Mouse (Mus musculus): ENCODE results near the gene Lrrc8c. TPM values are rescaled to one million over a fixed set of nuclear protein-coding genes. Genes with fewer than 3 reads are reported as not detected.

Gene Lrrc8c
- polyA plus RNA-seq, 1 experiment from 2014 or later = 15.5 TPM

- Histone ChIP-seq H3K4me3 (replicated peaks) (no peak overlapping the region), H3K4me1 (replicated peaks) (0 out of 2 replicates have a peak, but pooled peaks cover 2% of the 10 kb centered on the region), H3K27me3 (no peaks in the 10 kb centered on the region), H3K9me3 (replicated peaks) (no peaks in the 10 kb centered on the region), H3K27ac (replicated peaks) (no peak overlapping the region), H3K36me3 (replicated peaks) (no peaks in the 10 kb centered on the region), H3K9ac (no peak overlapping the region), H3K4me2 (no peak overlapping the region)
- no peak for ATAC-seq (ENCODE audit: insufficient read depth)
Measured at GRCm38 (mm10) chr5:105618510-105618909, 99.3 kb downstream of the Lrrc8c start.

GRCm38 (mm10) chr5:105619666-105620065 is 100.5 kb downstream of the Lrrc8c start:
- no peaks in the 10 kb centered on the region for H3K9me3 ChIP-seq (replicated peaks)
- H3K9ac ChIP-seq = no peak overlapping the region
- ATAC-seq (ENCODE audit: insufficient read depth) = no peak
- no peak overlapping the region for H3K27ac ChIP-seq (replicated peaks)
- no peaks in the 10 kb centered on the region for H3K27me3 ChIP-seq
- no peaks in the 10 kb centered on the region for H3K36me3 ChIP-seq (replicated peaks)
- H3K4me2 ChIP-seq = no peak overlapping the region
- H3K4me1 ChIP-seq (replicated peaks) = no peaks in the 10 kb centered on the region
- H3K4me3 ChIP-seq (replicated peaks) = no peak overlapping the region
- WGBS (ENCODE audit: insufficient replicate concordance) = 64% methylated on average over 2 of the region's 2 CpGs

GRCm38 (mm10) chr5:105620505-105621116 is 101.4 kb downstream of the Lrrc8c start:
- Histone ChIP-seq H3K9ac (no peak overlapping the region), H3K27ac (replicated peaks) (no peak overlapping the region), H3K36me3 (replicated peaks) (no peaks in the 10 kb centered on the region), H3K4me3 (replicated peaks) (no peak overlapping the region), H3K4me2 (no peak overlapping the region), H3K9me3 (replicated peaks) (no peaks in the 10 kb centered on the region), H3K4me1 (replicated peaks) (no peaks in the 10 kb centered on the region), H3K27me3 (no peaks in the 10 kb centered on the region)
- WGBS (ENCODE audit: insufficient replicate concordance) = 43% methylated on average over 6 of the region's 6 CpGs
- ATAC-seq (ENCODE audit: insufficient read depth) = no peak

- 35% methylated on average over 4 of the region's 4 CpGs for WGBS (ENCODE audit: insufficient replicate concordance)
- no peak for ATAC-seq (ENCODE audit: insufficient read depth)
- Histone ChIP-seq H3K27ac (replicated peaks) (no peak overlapping the region), H3K4me3 (replicated peaks) (no peak overlapping the region), H3K9me3 (replicated peaks) (no peaks in the 10 kb centered on the region), H3K27me3 (peaks cover 4% of the 10 kb centered on the region; the same call in 1 of the 2 replicates), H3K4me1 (replicated peaks) (no peaks in the 10 kb centered on the region), H3K4me2 (no peak overlapping the region), H3K36me3 (replicated peaks) (no peaks in the 10 kb centered on the region), H3K9ac (no peak overlapping the region)
Measured at GRCm38 (mm10) chr5:105623074-105623713, 104.0 kb downstream of the Lrrc8c start.

- WGBS (ENCODE audit: insufficient replicate concordance) = 75% methylated on average over 3 of the region's 3 CpGs
Measured at GRCm38 (mm10) chr5:105624257-105624656, 105.1 kb downstream of the Lrrc8c start.

GRCm38 (mm10) chr5:105625504-105626150 is 106.4 kb downstream of the Lrrc8c start:
- ATAC-seq (ENCODE audit: insufficient read depth) = peak; percentile 33; the same call in 1 of the 2 replicates

More at GRCm38 (mm10) chr5:105624257-105624656, 105.1 kb downstream of the Lrrc8c start:
- ATAC-seq (ENCODE audit: insufficient read depth) = no peak
- H3K9me3 ChIP-seq (replicated peaks) = no peaks in the 10 kb centered on the region
- no peak overlapping the region for H3K4me2 ChIP-seq
- H3K36me3 ChIP-seq (replicated peaks) = no peaks in the 10 kb centered on the region
- no peak overlapping the region for H3K4me3 ChIP-seq (replicated peaks)
- no peaks in the 10 kb centered on the region for H3K4me1 ChIP-seq (replicated peaks)
- H3K27me3 ChIP-seq = peaks cover 4% of the 10 kb centered on the region; the same call in 1 of the 2 replicates
- no peak overlapping the region for H3K9ac ChIP-seq
- no peak overlapping the region for H3K27ac ChIP-seq (replicated peaks)

GRCm38 (mm10) chr5:105626355-105626754 is 107.2 kb downstream of the Lrrc8c start:
- Histone ChIP-seq H3K27ac (replicated peaks) (0 out of 2 replicates have a peak overlapping the region, but pooled peaks have one; percentile 38), H3K9me3 (replicated peaks) (no peaks in the 10 kb centered on the region), H3K36me3 (replicated peaks) (no peaks in the 10 kb centered on the region), H3K4me2 (no peak overlapping the region), H3K4me3 (replicated peaks) (no peak overlapping the region), H3K9ac (no peak overlapping the region), H3K4me1 (replicated peaks) (no peaks in the 10 kb centered on the region), H3K27me3 (peaks cover 4% of the 10 kb centered on the region; the same call in 1 of the 2 replicates)
- ATAC-seq (ENCODE audit: insufficient read depth) = 0 out of 2 replicates have a peak, but pooled peaks have one; percentile 4
- 30% methylated on average over 3 of the region's 3 CpGs for WGBS (ENCODE audit: insufficient replicate concordance)

More at GRCm38 (mm10) chr5:105625504-105626150, 106.4 kb downstream of the Lrrc8c start:
- H3K9ac ChIP-seq = no peak overlapping the region
- no peaks in the 10 kb centered on the region for H3K36me3 ChIP-seq (replicated peaks)
- no peak overlapping the region for H3K4me3 ChIP-seq (replicated peaks)
- no peaks in the 10 kb centered on the region for H3K9me3 ChIP-seq (replicated peaks)
- 42% methylated on average over 8 of the region's 8 CpGs for WGBS (ENCODE audit: insufficient replicate concordance)
- H3K4me1 ChIP-seq (replicated peaks) = no peaks in the 10 kb centered on the region
- peaks cover 4% of the 10 kb centered on the region; the same call in 1 of the 2 replicates for H3K27me3 ChIP-seq
- no peak overlapping the region for H3K4me2 ChIP-seq
- no peak overlapping the region for H3K27ac ChIP-seq (replicated peaks)

GRCm38 (mm10) chr5:105627093-105627492 is 107.9 kb downstream of the Lrrc8c start:
- 54% methylated on average over 5 of the region's 5 CpGs for WGBS (ENCODE audit: insufficient replicate concordance)
- no peaks in the 10 kb centered on the region for H3K36me3 ChIP-seq (replicated peaks)
- H3K4me2 ChIP-seq = no peak overlapping the region
- H3K4me1 ChIP-seq (replicated peaks) = no peaks in the 10 kb centered on the region
- no peak overlapping the region for H3K4me3 ChIP-seq (replicated peaks)
- ATAC-seq (ENCODE audit: insufficient read depth) = no peak
- peaks cover 4% of the 10 kb centered on the region for H3K27me3 ChIP-seq
- no peaks in the 10 kb centered on the region for H3K9me3 ChIP-seq (replicated peaks)
- H3K27ac ChIP-seq (replicated peaks) = no peak overlapping the region
- H3K9ac ChIP-seq = no peak overlapping the region

- Histone ChIP-seq H3K36me3 (replicated peaks) (no peaks in the 10 kb centered on the region), H3K4me1 (replicated peaks) (no peaks in the 10 kb centered on the region), H3K4me2 (no peak overlapping the region), H3K27ac (replicated peaks) (no peak overlapping the region), H3K9me3 (replicated peaks) (no peaks in the 10 kb centered on the region), H3K27me3 (peaks cover 4% of the 10 kb centered on the region), H3K9ac (no peak overlapping the region), H3K4me3 (replicated peaks) (no peak overlapping the region)
- ATAC-seq (ENCODE audit: insufficient read depth) = no peak
- 71% methylated on average over 1 of the region's 1 CpGs for WGBS (ENCODE audit: insufficient replicate concordance)
Measured at GRCm38 (mm10) chr5:105629955-105630354, 110.8 kb downstream of the Lrrc8c start.

- peaks cover 3% of the 10 kb centered on the region for H3K27me3 ChIP-seq
- no peak overlapping the region for H3K9ac ChIP-seq
- no peak overlapping the region for H3K4me2 ChIP-seq
- ATAC-seq (ENCODE audit: insufficient read depth) = no peak
- no peaks in the 10 kb centered on the region for H3K9me3 ChIP-seq (replicated peaks)
- 45% methylated on average over 10 of the region's 10 CpGs for WGBS (ENCODE audit: insufficient replicate concordance)
- no peaks in the 10 kb centered on the region for H3K36me3 ChIP-seq (replicated peaks)
- no peak overlapping the region for H3K27ac ChIP-seq (replicated peaks)
- no peaks in the 10 kb centered on the region for H3K4me1 ChIP-seq (replicated peaks)
- no peak overlapping the region for H3K4me3 ChIP-seq (replicated peaks)
Measured at GRCm38 (mm10) chr5:105632066-105632465, 112.9 kb downstream of the Lrrc8c start.

- 58% methylated on average over 6 of the region's 6 CpGs for WGBS (ENCODE audit: insufficient replicate concordance)
- H3K4me3 ChIP-seq (replicated peaks) = no peak overlapping the region
- no peak overlapping the region for H3K4me2 ChIP-seq
- no peak overlapping the region for H3K9ac ChIP-seq
- H3K27me3 ChIP-seq = no peaks in the 10 kb centered on the region; the same call in 1 of the 2 replicates
- H3K27ac ChIP-seq (replicated peaks) = no peak overlapping the region
- H3K9me3 ChIP-seq (replicated peaks) = no peaks in the 10 kb centered on the region
- no peaks in the 10 kb centered on the region for H3K4me1 ChIP-seq (replicated peaks)
- no peak for ATAC-seq (ENCODE audit: insufficient read depth)
- no peaks in the 10 kb centered on the region for H3K36me3 ChIP-seq (replicated peaks)
Measured at GRCm38 (mm10) chr5:105635576-105635975, 116.4 kb downstream of the Lrrc8c start.

Data from liver, embryonic 15.5 days (tissue).